Mouse (Mus musculus) granulocyte monocyte progenitor cell, adult 5-6 weeks (primary cell): ENCODE data around the gene Olfm4. TPM values are rescaled to one million over a fixed set of nuclear protein-coding genes. Genes with fewer than 3 reads are reported as not detected.
A peak's percentile ranks its signal among the peaks of the same experiment; 100 is the strongest.

ENCODE experiments used
- ATAC-seq: replicated peaks from 2 replicates; pipeline ENCODE4 v1.8.0; 2016; ENCODE audit warnings: mild to moderate bottlenecking, moderate TSS enrichment, inconsistent platforms; ENCODE audit not compliant: poor library complexity, severe bottlenecking
- total RNA-seq, 2 experiments: library from RNA; stranded (forward) in 1 of 2; stranded (reverse) in 1 of 2; fragments of 200-712, 200-1000 nt in 1 of 2; fragments of >200 nt in 1 of 2; fragmentation: Nextera tagmentation in 1 of 2; gene quantifications; 2 replicates each; pipeline ENCODE4 v1.2.3; 2014 to 2017

The Olfm4 gene
- total RNA-seq (2014; fragmentation: Nextera tagmentation), result not detected in 2 replicates
- total RNA-seq (2017), result 2.7 and 4.0 TPM in 2 replicates

DNA sequence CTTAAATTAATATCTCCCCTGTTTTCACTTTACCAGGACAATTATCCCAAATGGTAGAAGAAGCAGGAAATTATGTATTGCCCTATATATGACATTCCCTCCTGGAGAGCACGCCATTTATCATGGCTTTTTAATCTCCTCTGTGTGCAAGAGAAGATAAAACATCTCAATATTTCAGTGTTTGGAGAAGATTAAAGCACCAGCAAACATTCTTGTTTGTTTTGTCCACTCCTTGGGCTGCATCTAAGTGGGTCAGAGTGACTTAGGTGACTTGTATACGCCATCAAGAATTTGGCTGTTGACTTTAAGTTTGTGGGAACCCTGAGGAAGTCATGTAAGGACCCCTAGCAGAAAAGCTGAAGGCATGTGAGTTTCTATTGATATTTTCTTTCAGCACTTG, at the start of gene Olfm4:
TSS of gene Olfm4 (plus strand) at position 301 of the 400 bp plus-strand sequence.
- no peak for ATAC-seq

DNA sequence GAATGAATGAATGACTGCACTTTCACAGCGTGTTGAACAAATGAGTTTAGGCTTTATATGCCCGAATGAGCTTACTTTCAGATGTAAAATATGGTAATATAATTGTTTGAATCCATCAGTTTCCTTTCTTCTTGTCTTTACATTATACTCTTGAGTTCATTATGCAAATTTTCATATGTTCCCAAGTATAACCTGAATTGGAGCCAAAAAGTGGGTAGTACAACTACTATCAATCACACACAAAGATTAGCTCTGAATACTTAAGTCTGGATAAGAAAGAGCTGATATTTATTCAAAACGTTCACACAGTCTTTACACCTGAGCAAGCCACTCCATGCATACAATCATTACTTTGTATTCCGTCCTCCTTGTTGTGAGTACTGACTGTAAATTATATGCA, 49.5 kb upstream of the Olfm4 start:
- ATAC-seq, result no peak

DNA sequence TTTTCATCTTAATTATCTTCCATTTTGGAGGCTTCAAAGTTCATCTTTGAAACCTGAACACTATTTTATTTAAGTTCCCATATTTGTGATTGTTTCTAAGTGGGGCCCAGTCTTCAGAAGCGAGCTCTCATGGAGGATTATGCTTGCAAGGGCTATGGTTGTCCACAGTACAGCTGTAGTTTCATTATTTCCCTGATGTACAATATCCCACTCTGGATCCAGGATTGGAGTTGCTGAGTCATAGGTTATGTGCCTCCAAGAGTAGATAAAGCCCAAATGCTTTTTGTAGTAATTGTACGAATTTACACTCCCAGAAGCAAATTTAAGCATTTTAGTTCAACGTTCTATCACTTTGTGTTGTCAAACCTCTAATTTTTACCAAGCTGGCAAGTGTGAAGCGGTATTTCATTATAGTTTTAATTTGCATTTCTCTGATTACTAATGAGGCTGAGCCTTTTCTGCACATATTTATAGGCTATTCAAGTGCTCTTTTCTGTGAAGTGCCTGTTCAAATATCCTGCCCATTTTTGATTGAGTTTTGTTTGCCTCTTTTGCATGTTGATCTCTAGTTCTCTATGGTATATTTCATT, 46.9 kb upstream of the Olfm4 start:
- no peak for ATAC-seq

DNA sequence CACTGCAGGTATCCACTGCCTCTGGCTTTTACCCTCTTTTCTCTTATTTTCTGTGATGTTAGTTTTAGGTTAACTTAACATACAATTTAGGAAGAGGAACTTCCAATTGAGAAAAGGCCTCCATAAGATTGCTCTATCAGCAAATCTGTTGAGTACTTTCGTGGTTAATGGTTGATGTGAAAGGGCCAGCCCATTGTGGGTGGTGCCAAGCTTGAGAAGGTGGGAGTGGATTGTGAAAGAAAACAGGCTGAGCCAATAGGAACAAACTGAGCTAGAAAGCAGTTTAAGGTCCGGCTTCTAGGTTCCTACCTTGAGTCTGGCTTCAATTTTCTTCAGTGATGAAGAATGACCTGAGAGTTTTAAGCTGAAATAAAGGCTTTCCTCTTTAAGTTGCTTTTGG, 38.0 kb upstream of the Olfm4 start:
- no peak for ATAC-seq

DNA sequence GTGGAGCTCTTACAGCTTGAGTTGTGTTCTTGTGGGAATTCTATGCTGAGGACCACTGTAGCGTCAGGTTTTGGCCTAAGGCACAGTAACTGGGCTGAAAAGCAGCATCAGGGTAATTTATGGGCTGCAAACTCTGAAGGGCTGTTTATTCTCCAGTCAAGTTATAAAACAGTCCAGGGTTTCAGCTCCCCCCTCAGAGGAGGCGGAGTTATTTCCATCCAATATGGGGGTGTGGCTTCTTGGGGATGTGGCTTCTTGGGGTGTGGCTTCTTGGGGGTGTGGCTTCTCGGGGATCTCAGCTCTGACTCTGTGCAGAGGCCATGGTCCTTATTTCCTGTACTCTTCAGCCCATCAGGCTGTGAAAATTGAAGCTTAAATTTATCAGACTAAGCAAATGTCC, 28.2 kb upstream of the Olfm4 start:
- ATAC-seq, result no peak

DNA sequence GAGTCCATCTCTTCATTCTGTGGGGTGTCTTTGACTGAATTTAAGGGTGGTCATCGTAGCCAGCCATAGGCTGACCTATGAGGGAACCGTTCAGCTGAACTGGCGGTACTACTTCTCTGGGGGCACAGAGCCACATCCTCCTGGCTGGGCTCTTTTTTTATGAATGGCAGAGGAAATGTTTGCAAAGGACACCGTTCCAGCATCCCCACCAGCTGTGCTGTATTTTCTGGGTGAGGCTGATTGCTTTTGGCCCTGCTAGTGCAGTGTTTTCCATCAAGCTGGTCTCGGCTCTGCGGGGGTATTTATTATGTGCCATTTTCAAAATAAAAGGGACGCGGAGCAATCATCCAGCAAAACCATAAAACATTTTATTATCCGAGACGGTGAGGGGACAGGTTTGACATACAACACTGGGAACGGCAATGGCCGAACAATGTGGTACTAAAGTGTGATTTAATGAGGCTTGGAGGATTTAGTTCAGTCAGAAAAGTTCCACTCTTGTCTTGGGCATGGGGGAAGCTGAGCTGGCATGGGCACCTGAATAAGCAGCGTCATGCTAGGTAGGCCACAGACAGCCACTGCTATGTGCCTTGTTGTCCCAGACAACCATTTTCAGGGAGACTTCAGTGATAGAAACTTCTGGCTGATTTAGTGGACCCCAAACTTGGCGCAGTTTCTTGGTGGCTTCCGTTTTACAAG, 25.9 kb upstream of the Olfm4 start:
- no peak for ATAC-seq

DNA sequence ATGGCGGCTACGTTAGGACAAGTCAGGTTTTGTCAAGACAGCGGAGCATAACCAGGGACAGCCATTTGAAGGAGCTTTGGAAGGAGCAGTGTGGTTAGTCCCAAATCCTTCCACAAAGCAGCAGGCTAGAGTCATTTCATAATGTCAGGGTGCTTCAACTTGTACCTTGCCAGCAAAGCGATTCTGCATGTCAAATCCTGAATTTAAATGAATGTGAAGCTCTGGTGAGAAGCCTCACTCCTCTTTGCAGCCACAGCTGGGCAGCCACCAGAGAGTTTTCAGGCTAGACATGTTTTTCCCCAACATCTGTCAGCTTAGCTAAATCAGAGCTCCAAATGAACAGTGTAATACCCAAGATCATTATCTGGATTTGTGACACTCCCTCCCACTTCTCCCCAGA, 22.7 kb upstream of the Olfm4 start:
- no peak for ATAC-seq

DNA sequence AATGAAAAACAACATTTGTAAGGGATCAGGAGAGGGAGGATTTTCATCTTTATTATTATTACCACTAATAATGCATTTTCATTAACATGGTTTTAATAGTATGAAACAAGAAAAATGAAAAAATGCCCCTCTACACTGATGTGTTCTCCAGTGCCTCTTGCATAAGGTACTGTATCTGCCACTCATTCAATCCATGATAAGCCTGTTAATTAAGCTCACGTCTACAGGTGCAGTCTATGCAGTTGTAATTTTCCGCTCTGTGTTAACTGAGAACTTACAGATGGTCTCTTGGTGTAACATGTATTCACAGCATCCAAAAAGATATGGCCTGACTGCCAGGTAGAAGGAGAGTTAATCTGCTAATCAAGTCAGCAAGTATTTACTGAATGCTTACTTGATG, 22.3 kb upstream of the Olfm4 start:
- no peak for ATAC-seq

DNA sequence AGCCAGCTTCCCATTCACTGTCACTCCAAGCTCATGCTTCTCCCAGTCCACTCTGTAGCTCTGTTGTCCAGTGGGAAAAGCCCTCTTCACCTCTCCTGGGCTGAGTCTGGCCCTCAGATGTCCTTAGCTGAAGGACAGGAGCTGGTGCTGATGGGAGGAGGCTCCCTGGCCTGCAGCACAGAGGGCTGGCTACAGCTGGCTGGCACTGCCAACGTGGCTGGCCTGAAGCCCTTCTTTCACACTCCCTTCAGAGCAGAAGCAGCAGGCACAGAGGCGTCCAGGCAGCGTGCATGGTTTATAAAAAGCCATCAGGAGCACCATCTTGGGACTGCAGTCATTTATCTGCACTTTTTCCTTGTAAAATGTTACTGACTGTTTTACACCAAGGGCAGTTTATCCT, 13.7 kb upstream of the Olfm4 start:
- no peak for ATAC-seq

DNA sequence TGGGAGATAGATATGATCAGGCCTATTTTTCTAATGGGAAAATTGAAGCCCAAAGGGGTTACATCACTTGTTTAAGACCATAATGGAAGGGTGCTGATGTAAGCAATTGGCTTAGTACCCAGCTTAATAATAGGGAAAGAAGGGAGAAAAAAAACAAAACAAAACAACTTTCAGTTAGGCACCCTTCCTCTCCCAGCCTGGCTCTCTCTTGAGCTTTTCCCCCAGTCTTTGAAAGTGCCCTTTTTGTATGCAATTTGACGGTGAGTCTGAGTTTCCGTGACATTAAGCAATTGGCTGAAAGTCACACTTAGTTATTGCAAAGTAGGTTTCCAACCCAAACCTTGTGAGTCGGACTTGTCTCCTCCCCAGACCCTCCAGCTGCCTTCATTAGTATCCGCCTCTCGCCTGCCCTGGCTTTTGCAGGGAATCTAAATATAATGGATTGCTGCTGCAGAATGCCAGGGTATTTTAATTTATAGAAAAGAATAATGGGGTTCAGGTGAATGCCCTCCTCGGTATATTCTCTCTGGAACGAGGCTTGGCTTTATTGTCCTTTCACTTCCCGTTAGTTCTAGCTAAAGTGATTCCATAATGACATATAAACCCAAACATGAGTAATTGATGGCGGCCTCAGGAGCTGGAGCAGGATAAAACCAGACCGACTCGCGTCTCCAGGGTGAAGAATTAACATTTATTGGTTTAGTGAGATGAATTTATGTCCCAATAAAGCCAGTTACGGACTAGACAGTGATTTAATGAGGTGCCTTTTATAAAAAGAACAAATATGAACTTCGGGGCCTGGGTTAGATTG, 12.7 kb upstream of the Olfm4 start:
- ATAC-seq, result no peak

DNA sequence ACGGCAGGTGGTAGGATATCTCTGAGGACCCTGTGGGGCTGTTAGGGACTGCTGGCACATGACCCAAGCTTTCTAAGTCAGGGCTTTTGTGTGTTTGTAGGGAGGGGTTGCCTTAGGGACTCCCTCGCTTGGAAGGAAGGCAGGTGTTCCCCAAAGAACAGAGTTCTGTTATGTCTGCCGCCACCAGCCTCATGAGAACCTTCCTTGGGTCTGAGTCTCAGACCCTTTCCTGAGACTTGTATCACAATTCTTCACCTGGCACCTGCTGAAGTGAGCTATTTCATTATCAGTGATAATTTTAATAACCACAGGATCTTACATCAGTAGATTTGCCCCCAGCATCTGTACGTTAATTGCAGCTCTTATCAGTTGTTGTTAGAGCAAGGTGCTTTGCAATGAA, 2.4 kb upstream of the Olfm4 start:
- ATAC-seq, result no peak

DNA sequence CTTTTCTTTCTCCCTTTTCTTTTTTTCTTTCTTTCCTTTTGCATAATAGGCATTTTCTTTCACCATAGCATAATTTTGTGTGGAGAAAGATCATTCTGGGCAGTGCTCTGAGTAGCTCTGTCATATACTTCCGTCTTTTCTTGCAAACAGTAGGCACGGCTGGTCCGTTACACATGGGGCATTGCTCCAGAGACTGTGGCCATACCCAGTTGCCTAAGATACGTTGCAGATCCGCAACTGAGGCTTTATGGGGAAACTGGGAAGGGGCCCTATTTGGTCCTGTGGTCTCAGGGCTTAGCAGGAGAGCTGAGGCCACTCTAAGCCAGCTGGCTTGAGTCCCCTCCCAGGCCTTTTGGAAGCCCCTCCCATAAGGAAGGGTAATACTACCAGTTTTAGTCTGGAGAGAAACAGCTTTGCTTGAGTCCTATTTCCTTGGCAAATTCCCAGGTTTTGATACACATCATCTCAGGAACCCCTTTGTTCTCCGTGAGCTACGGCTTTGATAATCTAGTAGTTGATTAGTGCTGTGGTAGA, 1.3 kb downstream of the Olfm4 start:
- ATAC-seq, result no peak

DNA sequence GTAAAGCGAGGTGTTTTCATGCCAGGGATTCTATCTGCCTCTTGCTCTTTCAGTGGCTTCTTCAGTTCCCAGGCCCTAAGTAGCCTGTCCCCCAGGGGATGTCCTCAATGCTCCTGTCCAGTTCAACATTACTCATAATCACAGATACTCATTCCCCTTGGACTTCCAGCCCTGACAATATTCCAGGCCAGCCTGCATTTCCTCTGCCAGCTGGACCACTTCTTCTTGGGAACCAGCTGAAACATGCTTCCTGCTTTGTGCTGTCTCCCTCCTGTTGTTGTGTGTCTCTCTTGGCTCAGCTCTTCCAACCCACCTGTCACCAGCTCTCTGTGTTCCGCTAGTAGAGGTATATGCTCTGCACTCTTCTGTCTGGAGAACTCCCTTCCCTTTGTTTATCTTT, 1.8 kb downstream of the Olfm4 start:
- no peak for ATAC-seq

DNA sequence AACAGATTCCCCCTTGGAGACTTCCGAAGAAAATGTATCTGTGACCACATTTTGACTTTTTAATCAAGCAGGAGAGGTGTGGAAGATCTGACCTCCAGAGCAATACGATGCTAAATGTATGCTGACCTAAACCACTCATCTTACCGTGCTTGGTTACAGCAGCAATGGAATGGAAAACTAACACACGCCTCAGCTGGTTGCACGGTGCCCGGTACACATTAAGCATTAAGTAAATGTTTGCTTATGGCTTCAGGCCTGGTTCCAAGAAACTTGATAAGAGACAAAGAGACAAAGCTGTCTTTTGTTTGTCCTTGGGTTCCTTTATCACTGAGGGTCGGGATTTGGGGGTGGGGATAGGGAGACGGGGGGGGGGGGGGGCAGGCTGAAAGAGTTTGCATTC, 3.0 kb downstream of the Olfm4 start:
- ATAC-seq, result no peak

DNA sequence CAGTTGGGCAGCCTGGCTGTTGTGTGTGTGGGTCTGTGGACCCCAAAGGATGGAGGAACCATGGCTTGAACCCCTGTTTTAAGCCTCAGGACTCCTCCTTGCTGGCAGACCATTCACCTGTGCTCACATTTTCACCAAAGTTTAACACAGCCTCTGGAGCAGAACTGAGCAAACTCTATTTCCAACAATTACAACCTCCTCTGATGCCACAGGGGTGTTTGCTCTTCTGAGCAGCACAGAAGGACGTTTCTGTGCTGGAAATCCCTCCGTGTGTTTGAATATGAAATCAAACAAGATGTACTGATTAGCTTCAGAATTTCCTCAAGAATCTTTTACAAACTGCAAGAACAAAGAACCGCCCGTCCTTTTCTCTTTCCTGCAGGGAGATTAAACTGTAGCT, 5.9 kb downstream of the Olfm4 start:
- no peak for ATAC-seq

DNA sequence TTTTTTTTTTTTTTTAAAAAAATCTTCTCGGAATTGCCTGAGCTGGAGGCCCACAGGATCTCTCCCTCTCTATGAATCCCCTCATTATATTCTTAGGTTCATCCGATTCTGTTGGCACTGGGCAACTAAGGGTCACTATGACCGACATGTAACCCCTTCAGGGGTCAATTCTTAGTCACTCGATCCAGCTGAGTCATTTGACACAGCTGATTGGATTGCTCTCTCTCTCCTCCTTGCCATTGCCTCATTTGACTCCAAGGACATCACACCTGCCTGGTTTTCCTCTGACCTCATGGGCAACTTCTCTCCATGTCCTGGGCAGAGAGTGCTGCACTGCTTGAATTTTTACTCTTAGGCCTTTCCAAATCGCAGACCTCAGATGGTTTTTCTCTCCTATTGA, 6.7 kb downstream of the Olfm4 start:
- ATAC-seq, result no peak

DNA sequence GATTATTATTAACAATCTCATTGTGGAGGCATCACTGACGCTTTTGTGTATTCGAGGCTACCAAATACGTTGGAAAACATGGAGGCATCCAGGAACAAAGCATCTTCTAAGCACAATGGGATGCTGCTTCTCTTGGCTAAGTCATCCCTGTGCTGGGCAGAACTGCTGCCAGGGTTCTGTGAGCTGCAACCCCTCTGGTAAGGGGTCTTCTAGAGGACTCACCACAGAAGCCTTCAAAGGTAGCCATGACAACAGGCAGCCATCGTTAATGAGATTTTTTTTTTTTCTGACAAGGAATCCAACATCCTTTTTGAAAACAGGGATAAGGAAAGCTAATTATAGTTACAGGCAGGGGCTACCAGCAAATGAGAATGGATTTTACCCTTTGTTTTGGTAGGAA, 13.7 kb downstream of the Olfm4 start:
- no peak for ATAC-seq

DNA sequence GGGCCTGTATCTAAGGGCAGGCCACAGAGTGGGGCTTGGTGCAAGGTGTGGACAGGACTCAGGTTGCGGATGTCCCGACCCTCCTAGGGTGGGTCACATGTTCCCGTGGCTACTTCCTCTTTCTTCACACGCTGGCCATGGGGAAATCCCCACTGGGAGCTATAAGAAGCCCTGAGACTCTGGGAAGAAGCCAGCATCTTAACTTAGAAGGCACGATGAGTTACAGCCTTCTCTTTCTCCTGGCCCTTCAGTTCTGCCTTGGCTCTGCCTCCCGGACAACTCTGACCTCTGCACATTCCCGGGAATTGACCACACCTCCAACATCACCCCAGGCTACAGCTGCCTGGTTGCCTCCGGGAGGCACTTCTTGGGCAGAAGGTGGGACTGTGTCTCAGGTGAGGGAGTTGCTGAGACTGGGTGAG, 16.2 kb downstream of the Olfm4 start:
- peak; percentile 61 for ATAC-seq

DNA sequence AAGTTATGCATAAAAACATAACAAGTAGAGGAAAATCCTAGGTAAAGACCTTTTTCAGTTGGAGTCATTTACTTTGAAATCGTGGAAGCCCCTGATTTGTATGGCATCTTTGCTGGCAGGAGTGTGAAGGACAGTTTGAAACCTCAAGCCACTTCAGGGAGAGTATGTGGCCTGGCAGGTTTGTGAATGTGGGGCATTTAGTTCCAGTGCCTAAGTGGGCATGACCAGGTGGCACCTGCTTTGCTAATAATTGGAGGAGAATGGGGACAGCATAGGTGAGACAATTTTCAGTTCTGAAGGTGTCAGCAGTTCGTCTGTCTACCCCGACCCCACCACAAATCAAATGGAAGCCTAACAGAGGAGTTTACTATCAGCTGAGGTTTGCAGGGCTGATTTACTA, 23.8 kb downstream of the Olfm4 start:
- no peak for ATAC-seq

DNA sequence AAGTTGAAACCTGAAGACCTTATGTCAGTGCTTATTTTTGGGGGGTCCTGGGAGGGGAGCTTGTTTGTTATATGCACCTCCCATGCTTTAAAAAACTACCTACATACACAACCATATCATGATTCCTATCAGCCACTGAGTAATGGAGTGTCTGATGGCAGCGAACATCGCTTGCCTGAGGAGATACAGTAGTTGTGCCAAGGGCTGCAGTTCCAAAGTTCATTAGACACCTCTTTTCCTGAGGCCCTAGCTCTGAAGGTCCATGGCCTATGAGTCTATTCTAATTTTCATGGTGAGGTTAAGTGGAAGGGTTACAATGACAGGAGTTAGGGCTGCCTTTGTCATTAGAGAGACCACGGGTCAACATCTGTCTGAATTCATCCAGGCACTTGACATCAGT, 26.5 kb downstream of the Olfm4 start:
- ATAC-seq, result no peak

DNA sequence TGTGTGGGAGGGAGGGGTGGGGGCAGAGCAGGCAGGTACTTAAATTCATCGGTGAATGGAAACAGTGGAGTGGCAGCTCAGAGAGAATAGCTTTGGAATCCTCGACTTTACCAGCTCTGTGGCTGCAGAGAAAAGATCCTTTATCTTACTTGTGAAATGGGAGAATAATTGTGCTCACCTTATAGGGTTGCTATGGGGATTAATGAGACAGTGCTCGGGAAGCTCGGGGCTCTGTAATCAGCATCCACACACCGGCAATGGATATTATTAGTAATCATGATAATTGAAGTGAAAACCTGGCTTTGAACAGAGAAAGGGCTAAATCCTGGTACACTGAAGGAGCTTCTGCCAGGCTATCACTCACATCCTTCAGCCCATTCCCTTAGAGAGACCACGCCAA, 31.1 kb downstream of the Olfm4 start:
- no peak for ATAC-seq
